Mouse (Mus musculus) skeletal muscle tissue, adult 2 months (tissue): ENCODE results near the gene Thtpa.

Experiments used
- DNase-seq: peaks from one replicate; pipeline ENCODE4 v3.0.0-alpha.2; 2012; ENCODE audit warnings: low read depth, low spot score

The Thtpa gene

DNA sequence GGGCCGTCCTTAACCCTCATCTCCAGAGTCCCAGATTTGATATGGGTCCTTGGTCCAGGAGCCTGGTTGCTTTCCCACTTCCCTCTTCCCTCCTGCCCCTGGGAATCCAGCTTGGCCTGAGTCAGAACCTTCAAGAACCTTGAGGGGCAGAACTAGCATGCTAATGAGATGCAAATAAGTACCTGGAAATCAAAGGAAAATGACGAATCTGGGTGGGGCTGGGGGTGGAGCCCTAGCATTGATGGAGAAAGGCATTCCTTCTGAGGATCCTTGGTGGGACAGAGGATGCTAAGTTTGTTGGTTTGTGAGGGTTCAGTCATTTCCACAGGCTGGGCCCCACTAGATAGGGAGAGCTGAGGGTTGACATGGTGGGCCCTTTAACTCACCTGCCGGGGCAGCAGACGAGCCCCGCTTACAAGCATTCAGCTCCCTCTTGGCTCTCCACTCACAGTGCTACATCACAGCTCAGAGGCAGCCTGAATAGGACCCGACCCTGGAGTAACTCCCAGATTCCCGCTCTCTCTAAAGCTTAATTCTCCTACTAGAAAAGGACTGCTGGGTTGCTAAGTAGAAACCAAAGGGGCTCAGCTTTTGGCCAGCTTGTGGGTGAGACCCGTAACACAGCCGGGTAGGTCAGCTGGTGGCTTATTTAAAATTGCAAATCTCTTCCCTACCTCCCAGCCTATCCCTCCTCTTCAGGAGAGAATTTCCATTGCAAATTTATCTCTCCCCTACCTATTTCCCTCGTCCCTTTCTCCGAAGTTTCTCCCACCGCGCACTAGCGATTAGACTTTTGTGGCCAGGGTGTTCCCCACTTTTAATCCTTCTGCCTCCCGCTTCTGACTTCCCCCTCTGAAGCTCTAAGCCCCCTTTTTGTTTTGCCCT lies 16.9 kb upstream of the Thtpa start:
- DNase-seq = no peak

DNA sequence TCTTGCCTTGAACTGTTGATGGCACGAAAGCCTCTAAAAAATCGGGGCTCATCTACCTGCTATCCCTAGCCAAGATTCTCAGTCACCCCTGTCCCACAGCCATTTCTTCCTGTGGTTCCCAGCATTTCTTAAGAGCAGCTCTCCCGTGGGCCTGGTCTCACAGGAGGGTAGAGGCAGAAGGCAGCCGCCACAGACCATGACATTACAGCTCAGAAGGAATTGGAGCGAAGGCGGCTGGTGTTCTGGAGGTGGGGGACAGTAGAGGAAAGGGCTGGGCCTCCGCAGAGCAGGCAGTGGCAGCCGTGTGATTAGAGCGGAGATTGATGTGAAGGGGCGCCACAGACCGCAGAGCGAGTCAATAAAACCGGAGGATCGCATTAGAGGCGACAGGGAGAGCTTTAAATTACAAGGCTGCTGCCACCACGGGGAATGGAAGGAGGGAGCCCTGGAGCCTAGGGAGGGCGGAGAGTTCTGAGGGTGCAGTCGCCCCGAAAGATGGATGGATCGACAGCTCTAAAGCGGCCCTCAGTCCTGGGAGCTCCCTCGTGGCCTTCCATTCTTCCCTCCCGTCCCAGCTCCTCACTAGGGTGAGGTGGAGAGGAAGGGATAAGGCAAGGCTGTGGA lies 16.1 kb upstream of the Thtpa start:
- no peak for DNase-seq

DNA sequence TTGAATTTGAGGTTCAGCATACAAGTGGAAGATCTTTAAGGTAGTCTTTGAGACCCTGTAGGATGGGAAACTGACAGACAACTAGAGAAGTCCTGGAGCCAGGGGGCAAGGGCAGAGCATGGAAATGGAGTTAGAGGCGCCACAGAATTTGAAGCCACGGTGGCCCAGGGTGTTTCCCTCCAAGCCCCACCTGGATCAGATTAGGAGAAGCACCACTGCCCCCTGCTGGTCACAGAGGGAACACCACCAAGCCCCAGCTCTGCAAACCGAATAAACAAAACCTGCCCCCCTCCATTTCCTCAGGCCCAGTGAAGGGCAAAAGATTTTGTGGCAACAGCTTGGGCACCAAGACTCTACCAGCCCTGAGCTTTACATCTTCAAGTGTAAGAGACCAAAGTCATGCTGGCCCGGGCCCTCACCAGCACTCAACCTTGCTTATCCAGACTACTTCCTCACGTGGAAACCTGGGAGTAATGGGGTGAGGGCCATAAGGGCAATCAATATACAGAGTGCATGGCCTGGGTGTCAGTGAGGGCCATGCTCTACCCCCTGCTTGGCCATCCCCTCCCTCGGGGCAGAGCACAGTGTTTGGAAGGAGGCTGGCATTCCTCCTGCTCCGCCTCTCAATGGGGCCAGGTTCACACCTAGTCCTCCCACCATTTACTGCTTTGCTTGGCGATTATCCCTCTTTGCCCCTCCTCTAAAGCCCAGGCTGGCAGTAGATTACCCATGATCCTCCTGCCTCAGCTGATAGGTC lies 15.2 kb upstream of the Thtpa start:
- no peak for DNase-seq

DNA sequence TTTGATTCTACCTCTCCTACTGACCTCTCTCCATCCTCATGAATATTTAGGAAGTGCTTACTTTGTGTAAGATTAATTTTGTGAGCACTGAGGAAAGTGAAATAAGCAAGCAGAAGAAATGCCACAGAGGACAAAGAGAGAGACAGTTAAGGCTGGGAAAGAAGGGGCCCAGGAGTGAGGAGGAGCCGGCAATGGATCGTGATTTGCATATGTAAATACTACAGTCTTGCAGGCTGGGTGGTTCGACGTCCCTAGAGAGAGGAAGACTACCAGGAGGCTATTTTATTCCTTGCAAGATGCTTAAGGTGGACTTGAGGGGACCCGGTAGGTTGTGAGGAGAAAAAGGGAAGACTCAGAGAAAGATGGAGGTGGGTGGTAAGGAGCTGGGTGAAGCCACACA lies 13.5 kb upstream of the Thtpa start:
- no peak for DNase-seq

DNA sequence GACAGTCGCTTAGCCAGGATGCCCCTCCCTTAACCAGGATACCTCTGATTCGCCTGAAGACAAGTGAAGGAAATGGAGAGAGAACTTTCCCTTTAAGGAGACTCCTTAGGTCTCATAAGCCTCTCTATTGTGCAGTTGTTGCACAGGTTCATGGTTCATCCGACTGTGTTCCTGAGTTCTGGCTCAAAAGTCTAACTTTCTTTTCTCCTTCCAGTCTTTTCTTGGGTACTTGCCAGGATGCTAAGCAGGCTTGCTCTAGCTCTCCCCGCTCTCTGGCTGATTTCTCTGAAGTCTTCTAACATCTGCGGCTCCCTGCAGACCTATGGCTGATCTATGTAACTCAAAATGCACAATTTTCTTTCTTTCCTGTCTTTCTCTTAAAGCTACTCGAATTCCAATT lies 11.1 kb upstream of the Thtpa start:
- no peak for DNase-seq

DNA sequence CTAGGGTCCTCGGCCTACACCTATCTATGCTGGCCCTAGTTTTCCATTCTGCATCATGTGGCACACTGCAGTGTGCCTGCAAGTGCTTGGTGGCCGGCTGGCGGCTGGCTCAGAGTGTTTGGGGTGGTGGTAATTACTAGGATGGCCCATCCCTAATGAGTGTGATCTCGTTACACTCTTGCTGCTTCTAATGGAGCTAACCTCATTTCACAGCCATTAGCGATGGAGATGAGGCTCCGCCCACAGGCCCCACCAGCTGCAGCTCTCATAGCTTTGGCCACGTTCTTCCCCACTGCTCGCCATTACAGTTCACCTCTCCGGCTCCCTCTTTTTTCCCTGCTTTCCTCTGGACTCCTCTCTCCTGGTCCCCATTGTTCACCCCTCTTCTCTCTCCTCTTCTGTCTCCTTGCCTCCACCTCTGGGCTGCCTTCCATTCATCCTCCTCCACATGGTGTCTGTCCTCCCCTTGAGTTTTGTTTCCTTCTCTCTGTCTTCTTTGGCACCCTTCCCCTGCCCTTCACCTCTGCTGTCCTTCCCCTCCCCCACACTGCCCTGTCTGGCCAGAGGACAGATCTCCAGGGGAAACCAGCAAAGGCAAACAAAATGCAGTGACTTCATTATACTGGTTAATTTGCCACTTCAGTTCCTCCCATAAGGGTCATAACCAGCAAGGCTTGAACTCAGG lies 9.1 kb upstream of the Thtpa start:
- DNase-seq = no peak

DNA sequence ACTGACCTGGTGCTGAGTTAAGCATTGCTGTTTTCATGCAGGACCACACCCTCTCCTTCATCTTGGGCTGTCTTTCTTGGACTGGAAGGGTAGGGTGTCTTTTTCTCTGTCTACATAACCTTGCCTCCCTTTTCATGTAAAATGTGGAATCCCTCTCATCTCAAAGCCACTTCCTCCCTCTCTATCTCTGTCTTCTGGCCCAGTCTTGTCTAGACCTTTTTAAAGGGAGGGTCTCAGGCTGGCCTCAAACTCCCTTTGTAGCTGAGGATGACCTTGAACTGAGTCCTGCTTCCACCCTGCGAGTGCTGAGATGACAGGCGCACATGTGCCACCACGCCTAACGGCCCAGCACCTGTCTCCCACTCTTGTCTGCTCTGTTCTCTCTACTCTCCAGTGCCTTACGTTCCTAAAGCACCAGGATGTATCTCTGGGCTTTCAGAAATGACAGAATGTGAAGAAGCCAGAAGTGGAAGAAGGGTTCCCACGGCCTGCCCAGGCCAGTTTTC lies 8.5 kb upstream of the Thtpa start:
- DNase-seq = no peak

DNA sequence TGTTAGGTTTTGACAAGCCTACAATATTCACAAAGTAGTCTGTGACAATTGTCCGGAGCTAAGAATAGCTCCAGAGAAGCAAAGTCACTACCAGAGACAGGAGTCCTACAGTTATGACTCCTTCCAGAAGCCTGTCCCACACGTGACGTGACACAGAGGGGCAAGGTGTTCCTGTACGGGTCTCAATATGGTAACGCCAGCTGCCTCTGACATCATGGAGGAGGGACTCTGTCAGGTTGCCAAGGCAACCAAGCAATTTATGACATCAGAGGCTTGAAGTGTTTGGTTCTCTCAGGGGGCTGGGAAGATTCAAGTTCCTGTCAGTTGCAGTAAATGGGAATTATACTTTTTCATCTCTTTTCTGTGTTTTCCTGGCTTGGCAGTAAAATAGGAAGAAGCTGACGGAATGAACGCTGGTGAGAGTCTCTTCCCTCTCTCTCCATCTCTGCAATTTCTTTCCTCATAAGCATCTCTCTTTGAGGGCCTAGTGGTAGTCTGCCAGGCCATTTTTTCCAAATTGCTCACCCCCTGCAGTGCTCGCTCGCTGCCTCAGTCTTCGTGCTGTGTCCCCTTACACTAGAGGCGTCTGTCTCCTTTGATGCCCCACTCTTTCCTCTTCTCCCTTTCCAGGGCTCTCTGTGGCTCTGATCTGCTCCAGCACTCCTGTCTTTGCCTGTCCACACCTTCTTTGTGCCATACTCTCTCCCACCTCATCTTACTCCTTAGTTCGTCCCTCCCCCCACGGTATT lies 5.2 kb upstream of the Thtpa start:
- no peak for DNase-seq

DNA sequence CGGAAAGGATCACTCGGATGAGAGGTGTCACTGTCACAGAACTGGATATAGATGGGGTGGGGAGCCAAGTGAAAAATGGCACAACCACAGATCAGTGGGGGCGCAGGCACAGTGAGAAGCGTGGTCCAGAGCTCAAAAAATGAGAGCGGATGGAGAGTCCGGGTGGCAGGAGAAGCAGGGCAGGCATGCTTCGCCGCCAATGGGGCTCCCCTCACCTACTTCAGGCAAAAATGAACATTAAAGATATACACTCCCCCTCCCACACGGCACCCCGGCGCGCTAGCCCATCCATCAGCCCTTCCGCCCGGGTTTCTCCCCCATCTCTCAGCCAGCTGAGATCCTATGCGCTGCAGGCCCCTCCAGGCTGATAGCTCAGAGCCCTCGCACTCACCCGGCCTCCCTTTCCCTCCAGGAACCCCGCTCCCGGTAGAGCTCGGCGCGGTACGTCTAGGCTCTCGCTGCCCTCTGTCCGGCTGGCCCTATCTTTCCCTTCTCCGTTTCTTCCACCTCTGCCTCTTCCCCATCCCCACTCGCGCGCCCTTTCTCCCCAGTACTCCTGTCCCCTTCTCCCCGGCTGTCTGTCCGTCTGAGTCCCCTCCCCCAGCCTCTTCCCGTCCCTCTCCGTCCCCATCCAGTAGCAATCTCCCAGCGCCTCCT lies 3.2 kb upstream of the Thtpa start:
- no peak for DNase-seq

DNA sequence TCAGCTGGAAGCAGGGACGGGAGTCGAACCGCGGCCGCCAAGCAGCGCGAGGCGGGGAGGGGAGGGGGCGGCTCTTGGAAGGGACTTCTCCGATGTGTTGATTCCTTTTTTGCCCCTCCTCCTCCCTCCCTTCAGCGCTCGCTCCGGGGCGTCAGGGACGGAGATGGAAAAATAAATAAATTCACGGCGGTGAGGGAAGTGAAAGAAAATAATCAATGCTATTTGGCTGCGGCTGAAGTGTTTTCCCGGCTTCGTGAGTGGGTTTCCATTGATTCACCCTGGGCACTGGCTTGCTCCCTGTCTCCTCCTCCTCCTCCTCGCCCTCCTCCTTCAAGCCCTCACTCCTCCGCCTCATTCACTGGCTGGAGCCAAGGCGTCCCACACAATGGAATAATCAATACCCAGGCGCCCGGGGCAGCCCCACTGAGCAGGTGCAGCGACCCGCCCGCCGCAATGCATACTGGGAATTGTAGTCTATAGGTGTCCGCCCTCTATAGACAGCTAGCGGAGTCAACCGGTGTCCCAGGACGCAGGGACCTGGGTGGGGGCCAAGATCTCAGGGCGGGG lies 2.5 kb upstream of the Thtpa start, which contains the start of gene Zfhx2:
Gene Zfhx2, minus strand, starts transcription at position 314 of the 567 bp plus-strand sequence.
- DNase-seq = peak; percentile 86

DNA sequence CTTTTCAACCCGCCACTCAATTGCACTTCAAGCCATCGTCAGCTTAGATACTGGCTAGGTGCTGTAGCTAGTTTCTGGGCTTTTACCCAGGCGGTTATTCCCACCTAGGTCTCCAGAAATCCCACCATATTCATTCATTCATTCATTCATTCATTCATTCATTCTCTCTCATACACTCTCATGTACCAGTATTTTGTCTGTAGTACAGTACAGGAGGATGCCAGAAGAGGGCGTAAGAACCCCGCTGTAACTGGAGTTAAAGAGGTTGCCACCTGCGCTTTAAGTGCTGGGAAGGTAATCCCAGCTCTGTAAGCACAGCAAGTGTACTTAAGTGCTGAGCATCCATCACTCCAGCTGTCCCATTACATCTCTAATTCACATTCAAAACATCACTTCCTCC lies 657 bp upstream of the Thtpa start:
- DNase-seq = no peak

DNA sequence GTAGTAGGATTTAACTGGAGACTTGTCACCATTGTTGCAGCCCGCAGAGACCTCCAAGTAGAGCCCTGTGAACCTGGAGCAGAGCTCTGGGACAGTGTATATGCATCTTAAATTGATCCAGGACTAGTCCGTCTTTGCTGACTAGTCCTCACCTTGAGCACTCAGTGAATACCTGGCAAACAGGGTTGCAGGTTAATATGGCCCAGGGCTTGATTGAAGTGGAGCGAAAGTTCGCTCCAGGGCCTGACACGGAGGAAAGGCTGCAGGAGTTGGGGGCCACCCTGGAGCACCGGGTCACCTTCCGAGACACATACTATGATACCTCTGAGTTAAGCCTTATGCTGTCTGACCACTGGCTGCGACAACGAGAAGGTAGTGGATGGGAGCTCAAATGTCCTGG lies 679 bp downstream of the Thtpa start:
- DNase-seq = no peak

DNA sequence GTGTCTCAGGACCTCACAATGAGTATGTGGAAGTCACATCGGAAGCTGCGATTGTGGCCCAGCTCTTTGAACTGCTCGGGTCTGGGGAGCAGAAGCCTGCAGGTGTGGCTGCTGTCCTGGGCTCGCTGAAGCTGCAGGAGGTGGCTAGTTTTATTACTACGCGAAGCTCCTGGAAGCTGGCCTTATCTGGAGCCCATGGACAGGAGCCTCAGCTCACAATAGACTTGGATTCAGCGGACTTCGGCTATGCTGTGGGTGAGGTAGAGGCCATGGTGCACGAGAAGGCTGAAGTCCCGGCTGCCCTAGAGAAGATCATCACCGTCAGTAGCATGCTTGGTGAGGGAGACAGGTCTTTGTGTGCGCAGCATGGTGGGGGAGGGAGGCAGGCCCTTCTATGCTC lies 1.1 kb downstream of the Thtpa start:
- DNase-seq = no peak

DNA sequence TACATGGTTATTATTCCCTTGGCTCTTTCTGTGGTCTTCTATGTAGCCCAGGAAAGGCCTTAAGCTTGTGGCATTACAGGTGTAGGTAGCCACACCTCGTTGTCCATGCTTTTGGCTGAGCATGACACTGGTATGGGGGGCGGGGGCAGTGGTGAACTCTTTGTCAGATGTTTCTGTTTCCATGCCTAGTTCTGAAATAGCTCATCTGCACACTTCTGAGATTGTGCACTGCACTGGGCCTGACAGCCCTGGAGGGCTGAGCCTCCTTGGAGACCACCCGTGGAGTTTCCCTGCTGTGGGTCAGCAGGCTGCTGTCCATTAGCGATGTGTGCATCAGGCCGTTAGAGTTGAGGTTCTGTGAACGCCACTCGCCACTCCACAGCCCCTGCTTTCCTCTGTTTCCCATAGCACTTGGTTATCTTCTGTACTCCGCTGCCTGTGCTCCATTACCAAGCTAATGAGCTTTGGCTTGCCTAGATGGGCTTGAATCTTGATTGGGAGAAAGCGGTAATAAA lies 2.0 kb downstream of the Thtpa start:
- no peak for DNase-seq

DNA sequence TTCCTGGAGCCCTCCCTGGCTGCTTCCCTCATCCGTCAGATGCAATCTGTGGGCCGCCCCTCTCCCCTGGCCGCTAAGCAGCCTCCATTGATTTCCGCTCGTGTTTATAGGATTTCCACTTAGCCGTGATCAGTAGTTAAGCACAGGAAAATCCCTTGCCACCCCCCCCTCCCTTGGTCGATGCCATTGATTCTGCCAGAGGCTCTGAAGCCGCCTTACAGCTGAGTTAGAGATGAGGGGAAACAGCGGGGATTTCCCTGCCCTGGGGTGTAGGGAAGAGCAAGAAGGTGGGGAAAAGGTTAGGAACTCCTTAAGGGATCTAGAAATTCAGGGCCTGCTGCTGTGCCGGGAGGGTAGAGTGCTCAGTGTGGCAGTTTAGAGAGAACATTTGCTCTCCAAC lies 3.1 kb downstream of the Thtpa start:
- no peak for DNase-seq

DNA sequence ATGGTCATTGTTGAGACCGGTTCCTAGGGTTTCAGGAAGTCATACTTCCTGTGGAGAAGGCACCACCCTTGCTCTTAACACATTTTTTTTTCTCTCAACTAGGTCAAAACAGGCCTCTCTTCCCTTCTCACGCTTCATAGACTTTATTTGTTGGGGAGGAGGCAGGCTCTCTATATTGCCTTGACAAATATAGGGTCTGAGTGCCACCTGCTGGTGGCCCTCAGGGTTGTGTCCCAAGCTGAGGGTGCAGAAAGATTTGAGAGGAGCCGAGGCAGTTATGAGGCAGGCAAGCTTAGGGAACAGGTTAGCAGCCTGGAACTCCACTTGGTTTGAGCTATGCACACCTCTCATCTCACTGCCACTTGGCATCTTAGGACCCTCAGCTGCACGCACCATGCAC lies 3.5 kb downstream of the Thtpa start:
- DNase-seq = no peak

DNA sequence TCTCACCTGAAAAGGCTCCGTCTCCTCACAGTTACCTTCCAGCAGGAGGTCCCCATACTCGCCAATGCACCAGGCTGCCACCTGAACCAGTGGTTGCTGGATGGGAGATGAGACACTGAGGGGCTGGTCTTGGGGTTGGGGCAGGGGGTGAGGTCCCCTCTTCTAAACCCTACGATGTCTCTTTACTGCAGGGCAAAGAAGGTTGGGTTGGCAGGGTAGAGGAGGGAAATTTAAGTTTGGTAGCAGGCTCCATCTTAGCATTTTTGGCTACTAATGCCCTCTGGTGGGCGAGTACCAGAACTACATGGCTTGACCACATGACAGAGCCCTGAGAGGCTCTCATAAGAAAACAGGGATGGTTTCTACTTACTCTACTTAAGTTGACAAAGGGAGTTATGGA lies 7.0 kb downstream of the Thtpa start:
- no peak for DNase-seq

DNA sequence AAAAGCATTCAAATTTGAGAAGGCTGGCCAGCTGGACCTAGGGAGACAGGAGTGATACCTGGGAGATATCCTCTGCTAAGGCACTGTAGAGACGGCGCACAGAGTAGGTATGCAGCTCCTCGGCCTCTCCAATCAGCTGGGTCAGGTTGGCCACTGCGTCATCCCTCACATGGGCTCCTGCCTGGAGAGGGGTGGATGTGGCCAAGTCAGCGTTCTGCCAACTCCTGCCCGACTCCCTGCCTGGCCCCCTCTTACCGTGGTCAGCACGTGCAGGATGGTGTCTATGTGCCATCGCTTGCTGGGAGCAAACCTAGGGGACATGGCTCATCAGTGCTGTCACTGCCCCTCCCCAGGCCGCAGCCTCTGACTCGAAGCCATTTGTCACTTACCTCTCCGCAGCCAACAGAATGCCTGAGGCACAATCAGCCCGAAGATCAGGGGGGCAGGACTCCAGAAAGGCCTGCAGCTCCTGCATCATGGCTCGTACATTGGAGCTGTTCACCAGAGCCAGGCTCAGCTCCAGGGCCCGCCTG lies 7.7 kb downstream of the Thtpa start:
- DNase-seq = no peak

DNA sequence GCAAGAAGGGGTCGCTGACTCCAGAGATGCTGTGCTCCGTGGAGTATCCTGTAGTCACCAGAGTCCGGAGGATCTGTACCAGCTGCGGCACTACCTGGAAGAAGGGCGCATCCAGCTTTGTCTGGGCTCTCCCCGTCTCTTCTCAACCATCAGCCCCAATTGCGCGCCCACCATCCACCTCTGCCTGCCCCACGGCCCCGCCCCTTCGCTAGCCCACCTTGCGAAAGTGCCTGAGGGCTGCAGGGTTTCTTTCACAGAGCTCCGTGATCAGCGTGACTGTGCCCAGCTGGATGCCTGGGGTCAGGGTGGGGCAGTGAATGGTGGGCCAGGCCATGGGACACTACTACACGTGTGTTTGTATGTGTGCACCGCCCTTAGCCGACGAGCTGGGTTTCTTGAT lies 9.8 kb downstream of the Thtpa start:
- DNase-seq = no peak

DNA sequence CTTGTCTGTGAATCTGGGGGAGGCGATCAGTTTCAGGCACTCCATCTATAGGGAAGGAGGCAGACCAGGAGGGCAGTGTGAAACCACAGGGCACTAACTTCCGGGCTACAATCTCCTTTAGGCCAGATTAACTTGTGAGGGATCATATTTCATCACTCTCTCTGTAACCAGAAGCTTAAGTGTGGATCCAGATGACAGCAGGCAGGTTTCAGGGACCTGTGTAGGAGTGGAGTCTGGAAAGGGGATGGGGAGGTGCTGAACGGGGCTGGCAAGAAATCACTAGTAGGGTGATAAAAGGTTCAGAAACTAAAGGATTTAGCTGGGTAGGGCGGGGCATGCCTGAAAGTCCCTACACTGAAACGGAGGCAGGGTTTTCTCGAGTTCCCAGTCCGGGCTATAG lies 10.8 kb downstream of the Thtpa start:
- DNase-seq = no peak
